Mouse (Mus musculus): ENCODE measurements at regions not wholly inside any gene's neighbourhood (a gene's known extent, or its start where the extent isn't known, plus 50 kb on each side); places are given as distances from the start of the nearest gene placed in this dataset.

- H3K4me1 ChIP-seq (ENCODE audit: control insufficient read depth, insufficient read depth, low read length): no peaks in the 10 kb centered on the region
- H3K27ac ChIP-seq (ENCODE audit: insufficient read depth, low read length): no peak overlapping the region
- H3K4me3 ChIP-seq (ENCODE audit: insufficient read depth, low read length): no peak overlapping the region
- no peak for TF ChIP-seq CTCF (IDR thresholded peaks at IDR 0.05; ENCODE audit: borderline replicate concordance, insufficient read depth, low read length)
- no peak for TF ChIP-seq POLR2A (IDR thresholded peaks at IDR 0.05; ENCODE audit: low read depth, low read length)
Measured at GRCm38 (mm10) chr15:86606411-86606810, 392.2 kb downstream of the Tbc1d22a start.

- TF ChIP-seq POLR2A (IDR thresholded peaks at IDR 0.05; ENCODE audit: low read depth, low read length): no peak
- no peak for TF ChIP-seq CTCF (IDR thresholded peaks at IDR 0.05; ENCODE audit: borderline replicate concordance, insufficient read depth, low read length)
- H3K4me3 ChIP-seq (ENCODE audit: insufficient read depth, low read length): no peak overlapping the region
- H3K4me1 ChIP-seq (ENCODE audit: control insufficient read depth, insufficient read depth, low read length): no peaks in the 10 kb centered on the region
- H3K27ac ChIP-seq (ENCODE audit: insufficient read depth, low read length): no peak overlapping the region
Measured at GRCm38 (mm10) chr15:86609692-86610091, 395.4 kb downstream of the Tbc1d22a start.

GRCm38 (mm10) chr15:86631376-86631775 lies 417.1 kb downstream of the Tbc1d22a start:
- H3K4me1 ChIP-seq (ENCODE audit: control insufficient read depth, insufficient read depth, low read length): no peaks in the 10 kb centered on the region
- no peak overlapping the region for H3K4me3 ChIP-seq (ENCODE audit: insufficient read depth, low read length)
- H3K27ac ChIP-seq (ENCODE audit: insufficient read depth, low read length): no peak overlapping the region
- no peak for TF ChIP-seq CTCF (IDR thresholded peaks at IDR 0.05; ENCODE audit: borderline replicate concordance, insufficient read depth, low read length)
- TF ChIP-seq POLR2A (IDR thresholded peaks at IDR 0.05; ENCODE audit: low read depth, low read length): no peak

GRCm38 (mm10) chr15:86645244-86645643 lies 431.0 kb downstream of the Tbc1d22a start:
- Histone ChIP-seq H3K27ac (ENCODE audit: insufficient read depth, low read length) (no peak overlapping the region), H3K4me1 (ENCODE audit: control insufficient read depth, insufficient read depth, low read length) (no peaks in the 10 kb centered on the region), H3K4me3 (ENCODE audit: insufficient read depth, low read length) (no peak overlapping the region)
- TF ChIP-seq POLR2A (IDR thresholded peaks at IDR 0.05; ENCODE audit: low read depth, low read length): no peak
- TF ChIP-seq CTCF (IDR thresholded peaks at IDR 0.05; ENCODE audit: borderline replicate concordance, insufficient read depth, low read length): no peak

GRCm38 (mm10) chr15:86648131-86648530 lies 433.9 kb downstream of the Tbc1d22a start:
- Histone ChIP-seq H3K4me1 (ENCODE audit: control insufficient read depth, insufficient read depth, low read length) (no peaks in the 10 kb centered on the region), H3K4me3 (ENCODE audit: insufficient read depth, low read length) (no peak overlapping the region), H3K27ac (ENCODE audit: insufficient read depth, low read length) (no peak overlapping the region)
- TF ChIP-seq POLR2A (IDR thresholded peaks at IDR 0.05; ENCODE audit: low read depth, low read length) (no peak), CTCF (IDR thresholded peaks at IDR 0.05; ENCODE audit: borderline replicate concordance, insufficient read depth, low read length) (no peak)

- TF ChIP-seq POLR2A (IDR thresholded peaks at IDR 0.05; ENCODE audit: low read depth, low read length): no peak
- no peak for TF ChIP-seq CTCF (IDR thresholded peaks at IDR 0.05; ENCODE audit: borderline replicate concordance, insufficient read depth, low read length)
- Histone ChIP-seq H3K4me1 (ENCODE audit: control insufficient read depth, insufficient read depth, low read length) (no peaks in the 10 kb centered on the region), H3K27ac (ENCODE audit: insufficient read depth, low read length) (no peak overlapping the region), H3K4me3 (ENCODE audit: insufficient read depth, low read length) (no peak overlapping the region)
Measured at GRCm38 (mm10) chr15:86673096-86673520, 458.8 kb downstream of the Tbc1d22a start.

- no peak overlapping the region for H3K27ac ChIP-seq (ENCODE audit: insufficient read depth, low read length)
- TF ChIP-seq CTCF (IDR thresholded peaks at IDR 0.05; ENCODE audit: borderline replicate concordance, insufficient read depth, low read length) (no peak), POLR2A (IDR thresholded peaks at IDR 0.05; ENCODE audit: low read depth, low read length) (no peak)
- no peak overlapping the region for H3K4me3 ChIP-seq (ENCODE audit: insufficient read depth, low read length)
- H3K4me1 ChIP-seq (ENCODE audit: control insufficient read depth, insufficient read depth, low read length): no peaks in the 10 kb centered on the region
Measured at GRCm38 (mm10) chr15:86677016-86677415, 462.8 kb downstream of the Tbc1d22a start.

- Histone ChIP-seq H3K27ac (ENCODE audit: insufficient read depth, low read length) (no peak overlapping the region), H3K4me1 (ENCODE audit: control insufficient read depth, insufficient read depth, low read length) (no peaks in the 10 kb centered on the region), H3K4me3 (ENCODE audit: insufficient read depth, low read length) (no peak overlapping the region)
- TF ChIP-seq POLR2A (IDR thresholded peaks at IDR 0.05; ENCODE audit: low read depth, low read length): no peak
- no peak for TF ChIP-seq CTCF (IDR thresholded peaks at IDR 0.05; ENCODE audit: borderline replicate concordance, insufficient read depth, low read length)
Measured at GRCm38 (mm10) chr15:86683081-86683480, 468.8 kb downstream of the Tbc1d22a start.

- no peak overlapping the region for H3K27ac ChIP-seq (ENCODE audit: insufficient read depth, low read length)
- no peaks in the 10 kb centered on the region for H3K4me1 ChIP-seq (ENCODE audit: control insufficient read depth, insufficient read depth, low read length)
- TF ChIP-seq POLR2A (IDR thresholded peaks at IDR 0.05; ENCODE audit: low read depth, low read length): no peak
- TF ChIP-seq CTCF (IDR thresholded peaks at IDR 0.05; ENCODE audit: borderline replicate concordance, insufficient read depth, low read length): no peak
- H3K4me3 ChIP-seq (ENCODE audit: insufficient read depth, low read length): no peak overlapping the region
Measured at GRCm38 (mm10) chr15:86689694-86690093, 475.4 kb downstream of the Tbc1d22a start.

GRCm38 (mm10) chr15:86696806-86697205 lies 482.5 kb downstream of the Tbc1d22a start:
- H3K4me1 ChIP-seq (ENCODE audit: control insufficient read depth, insufficient read depth, low read length): no peaks in the 10 kb centered on the region
- TF ChIP-seq POLR2A (IDR thresholded peaks at IDR 0.05; ENCODE audit: low read depth, low read length): no peak
- TF ChIP-seq CTCF (IDR thresholded peaks at IDR 0.05; ENCODE audit: borderline replicate concordance, insufficient read depth, low read length): no peak
- no peak overlapping the region for H3K4me3 ChIP-seq (ENCODE audit: insufficient read depth, low read length)
- H3K27ac ChIP-seq (ENCODE audit: insufficient read depth, low read length): no peak overlapping the region

GRCm38 (mm10) chr15:86710429-86710828 lies 496.2 kb downstream of the Tbc1d22a start:
- no peak for TF ChIP-seq POLR2A (IDR thresholded peaks at IDR 0.05; ENCODE audit: low read depth, low read length)
- TF ChIP-seq CTCF (IDR thresholded peaks at IDR 0.05; ENCODE audit: borderline replicate concordance, insufficient read depth, low read length): no peak
- Histone ChIP-seq H3K4me3 (ENCODE audit: insufficient read depth, low read length) (no peak overlapping the region), H3K4me1 (ENCODE audit: control insufficient read depth, insufficient read depth, low read length) (no peaks in the 10 kb centered on the region), H3K27ac (ENCODE audit: insufficient read depth, low read length) (no peak overlapping the region)
